10 mouse cellular contexts compared by ENCODE assay signal in the genomic region with DNA sequence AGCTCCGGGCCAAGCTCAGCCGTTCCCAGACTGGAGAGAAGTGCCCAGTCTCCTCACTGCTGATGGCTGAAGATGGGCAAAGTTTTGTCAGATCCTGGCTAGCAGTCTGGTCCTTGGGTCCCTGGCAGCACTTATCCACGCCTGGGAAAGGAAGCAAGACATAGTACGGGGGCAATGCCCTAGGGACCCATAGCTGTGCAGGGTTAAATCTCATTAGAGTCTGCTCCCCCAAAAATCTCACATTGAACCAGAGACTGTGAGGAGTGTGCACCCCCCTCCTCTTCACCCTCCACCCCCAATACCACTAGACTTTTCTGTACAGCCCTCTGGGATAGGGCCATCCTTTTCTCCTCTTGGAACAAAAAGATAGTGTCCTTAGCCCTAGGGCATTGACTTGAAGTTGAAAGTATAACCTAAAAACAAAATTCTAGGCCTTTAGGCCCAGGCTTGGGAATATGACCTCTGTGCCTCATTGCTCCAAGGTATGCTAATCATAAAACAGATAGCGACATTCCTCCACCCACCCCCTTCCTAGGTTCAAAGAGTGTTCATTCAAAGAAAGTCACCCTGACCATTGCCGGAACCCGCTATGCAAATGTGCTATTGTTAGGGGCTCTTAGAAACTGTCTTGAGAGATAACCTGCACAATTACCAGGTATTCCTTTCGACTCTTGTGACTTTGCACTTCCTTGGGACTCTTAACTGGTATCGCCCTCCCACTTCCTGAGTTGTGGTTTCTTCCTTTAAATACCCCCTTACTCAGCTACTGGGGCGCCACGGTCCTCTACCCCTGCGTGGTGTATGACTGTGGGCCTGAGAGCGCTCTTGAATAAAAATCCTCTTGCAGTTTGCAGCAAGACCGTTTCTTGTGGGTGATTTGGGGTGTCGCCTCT. TPM values are rescaled to one million over a fixed set of nuclear protein-coding genes. Genes with fewer than 3 reads are reported as not detected.
DNase-seq lines count a peak whose midpoint lies in the region; ATAC-seq lines count a peak whose summit lies in the region.
"Not testable (repeated sequence)": the region's sequence is repeated elsewhere in the genome, so short reads cannot be mapped to it uniquely, and the experiment has no call there.
"Had no signal": no experiment of that assay in that cellular context is flagged by ENCODE, and none has a peak within 500 bp of the region (broad histone marks: within the 10 kb centered on the region; RNA-seq: fewer than 3 reads in every experiment).

No protein-coding gene starts in this region.

- H3K27me3 ChIP-seq in forebrain, embryonic 13.5 days; heart, embryonic 15.5 days; intestine, embryonic 15.5 days (replicated peaks); limb, embryonic 11.5 days (ENCODE audit: control insufficient read depth, insufficient read depth, low read length); lung, embryonic 16.5 days (ENCODE audit: control insufficient read depth, insufficient read depth, low read depth, low read length); neural tube, embryonic 11.5 days (ENCODE audit: control insufficient read depth, insufficient read depth, low read length): not testable (repeated sequence)

- peak overlapping the region; percentile 66 for H3K9ac ChIP-seq in forebrain, embryonic 13.5 days
- H3K9ac ChIP-seq in heart, embryonic 15.5 days: peak overlapping the region; percentile 51
- H3K9ac ChIP-seq in intestine, embryonic 15.5 days: peak overlapping the region; percentile 46; the same call in 1 of the 2 replicates
- H3K9ac ChIP-seq in limb, embryonic 11.5 days (ENCODE audit: low read length); lung, embryonic 16.5 days (ENCODE audit: low read length): not testable (repeated sequence)
- peak overlapping the region; percentile 65 for H3K9ac ChIP-seq in neural tube, embryonic 11.5 days (ENCODE audit: low read length)

- H3K4me1 ChIP-seq in forebrain, embryonic 13.5 days: peaks cover 15% of the 10 kb centered on the region
- H3K4me1 ChIP-seq in heart, embryonic 15.5 days (replicated peaks); limb, embryonic 11.5 days (ENCODE audit: control insufficient read depth, insufficient read depth, low read length); lung, embryonic 16.5 days (replicated peaks; ENCODE audit: control insufficient read depth, insufficient read depth, low read length); neural tube, embryonic 11.5 days (ENCODE audit: control insufficient read depth, insufficient read depth, low read length): not testable (repeated sequence)
- peaks cover 13% of the 10 kb centered on the region for H3K4me1 ChIP-seq in intestine, embryonic 15.5 days (replicated peaks)

- 0 out of 2 replicates have a peak overlapping the region, but pooled peaks have one; percentile 31 for H3K27ac ChIP-seq in forebrain, embryonic 13.5 days
- not testable (repeated sequence) for H3K27ac ChIP-seq in heart, embryonic 15.5 days; intestine, embryonic 15.5 days; limb, embryonic 11.5 days (replicated peaks; ENCODE audit: low read depth, low read length); lung, embryonic 16.5 days (ENCODE audit: low read length); neural tube, embryonic 11.5 days (ENCODE audit: low read depth, low read length)

- H3K4me2 ChIP-seq in forebrain, embryonic 13.5 days: peak overlapping the region; percentile 86
- H3K4me2 ChIP-seq in heart, embryonic 15.5 days: peak overlapping the region; percentile 90
- peak overlapping the region; percentile 90 for H3K4me2 ChIP-seq in intestine, embryonic 15.5 days (replicated peaks)
- peak overlapping the region; percentile 70; the same call in 1 of the 2 replicates for H3K4me2 ChIP-seq in limb, embryonic 11.5 days (ENCODE audit: low read depth, severe bottlenecking)
- peak overlapping the region; percentile 90; the same call in 1 of the 2 replicates for H3K4me2 ChIP-seq in lung, embryonic 16.5 days (ENCODE audit: low read depth, low read length)
- peak overlapping the region; percentile 82 for H3K4me2 ChIP-seq in neural tube, embryonic 11.5 days (ENCODE audit: low read depth)

- peak; percentile 17 for DNase-seq in cerebellum, adult 9-10 months
- not testable (repeated sequence) for DNase-seq in limb, embryonic 11.5 days (ENCODE audit: low spot score); neural tube, embryonic 11.5 days (ENCODE audit: low spot score)

- WGBS in forebrain, embryonic 13.5 days: 75% methylated on average over 15 of the region's 15 CpGs
- WGBS in heart, embryonic 15.5 days: 81% methylated on average over 15 of the region's 15 CpGs
- 86% methylated on average over 15 of the region's 15 CpGs for WGBS in intestine, embryonic 15.5 days
- WGBS in limb, embryonic 11.5 days: 76% methylated on average over 15 of the region's 15 CpGs
- 83% methylated on average over 15 of the region's 15 CpGs for WGBS in lung, embryonic 16.5 days
- 78% methylated on average over 15 of the region's 15 CpGs for WGBS in neural tube, embryonic 11.5 days

- not testable (repeated sequence) for H3K9me3 ChIP-seq in forebrain, embryonic 13.5 days (replicated peaks); heart, embryonic 15.5 days (replicated peaks); intestine, embryonic 15.5 days; limb, embryonic 11.5 days (ENCODE audit: control insufficient read depth, low read length); lung, embryonic 16.5 days (ENCODE audit: control insufficient read depth, low read length); neural tube, embryonic 11.5 days (ENCODE audit: control insufficient read depth, low read length)

- not testable (repeated sequence) for H3K36me3 ChIP-seq in forebrain, embryonic 13.5 days (ENCODE audit: poor library complexity, severe bottlenecking); heart, embryonic 15.5 days; intestine, embryonic 15.5 days; limb, embryonic 11.5 days (ENCODE audit: control insufficient read depth, insufficient read depth, low read length); lung, embryonic 16.5 days (ENCODE audit: control insufficient read depth, insufficient read depth, low read length); neural tube, embryonic 11.5 days (ENCODE audit: control insufficient read depth, insufficient read depth, low read length)

- not testable (repeated sequence) for ATAC-seq in forebrain, embryonic 13.5 days; heart, embryonic 15.5 days (replicated peaks; ENCODE audit: insufficient number of reproducible peaks, insufficient read depth, low FRiP score, low read depth); intestine, embryonic 15.5 days; limb, embryonic 11.5 days (ENCODE audit: insufficient number of reproducible peaks, low FRiP score, low TSS enrichment, low read depth); lung, embryonic 16.5 days (ENCODE audit: low read depth)
- ATAC-seq in neural tube, embryonic 11.5 days (ENCODE audit: insufficient read depth, low FRiP score, low TSS enrichment): 0 out of 2 replicates have a peak, but pooled peaks have one; percentile 18

- peak overlapping the region; percentile 46 for H3K4me3 ChIP-seq in forebrain, embryonic 13.5 days
- peak overlapping the region; percentile 51 for H3K4me3 ChIP-seq in heart, embryonic 15.5 days
- H3K4me3 ChIP-seq in intestine, embryonic 15.5 days (replicated peaks): peak overlapping the region; percentile 37
- peak overlapping the region; percentile 33; the same call in 1 of the 2 replicates for H3K4me3 ChIP-seq in limb, embryonic 11.5 days (ENCODE audit: low read depth, low read length)
- peak overlapping the region; percentile 53; the same call in 1 of the 2 replicates for H3K4me3 ChIP-seq in lung, embryonic 16.5 days (ENCODE audit: low read length)
- peak overlapping the region; percentile 38; the same call in 1 of the 2 replicates for H3K4me3 ChIP-seq in neural tube, embryonic 11.5 days (ENCODE audit: low read depth, low read length)

RNA-seq across cellular contexts. Expression of gene Fam25c, which starts 9.3 kb away (rescaled TPM):
- not detected in 2 replicates for polyA plus RNA-seq in forebrain, embryonic 13.5 days (2015; fragmentation: Nextera tagmentation; extraction: Ambion mirVana)
- polyA plus RNA-seq in heart, embryonic 15.5 days (2015; fragmentation: Nextera tagmentation; extraction: Ambion mirVana): not detected in 2 replicates
- polyA plus RNA-seq in intestine, embryonic 15.5 days (2015; fragmentation: Nextera tagmentation; extraction: Ambion mirVana): not detected in 2 replicates
- not detected in 2 replicates for polyA plus RNA-seq in limb, embryonic 11.5 days (2014; fragmentation: Nextera tagmentation; extraction: Ambion mirVana)
- polyA plus RNA-seq in lung, embryonic 16.5 days (2015; fragmentation: Nextera tagmentation; extraction: Ambion mirVana): 1.0 TPM in 1 of 2 replicates, not detected in the other
- not detected in 2 replicates for polyA plus RNA-seq in neural tube, embryonic 11.5 days (2014; fragmentation: Nextera tagmentation; extraction: Ambion mirVana)
- polyA plus RNA-seq: activated CD4-positive, CD25-positive, alpha-beta regulatory T cell, adult 4 months; inflammation-experienced regulatory T-cells, adult 6 months; spleen, adult 2 months had no signal

RNA-seq across cellular contexts. Expression of gene Sncg, which starts 10.1 kb away (rescaled TPM):
- 3.8 and 4.5 TPM in 2 replicates for polyA plus RNA-seq in forebrain, embryonic 13.5 days (2015; fragmentation: Nextera tagmentation; extraction: Ambion mirVana)
- polyA plus RNA-seq in heart, embryonic 15.5 days (2015; fragmentation: Nextera tagmentation; extraction: Ambion mirVana): 1.7 and 9.5 TPM in 2 replicates
- 37.4 and 38.2 TPM in 2 replicates for polyA plus RNA-seq in intestine, embryonic 15.5 days (2015; fragmentation: Nextera tagmentation; extraction: Ambion mirVana)
- polyA plus RNA-seq in limb, embryonic 11.5 days (2014; fragmentation: Nextera tagmentation; extraction: Ambion mirVana): 3.1 and 3.5 TPM in 2 replicates
- 6.8 and 8.0 TPM in 2 replicates for polyA plus RNA-seq in lung, embryonic 16.5 days (2015; fragmentation: Nextera tagmentation; extraction: Ambion mirVana)
- polyA plus RNA-seq in neural tube, embryonic 11.5 days (2014; fragmentation: Nextera tagmentation; extraction: Ambion mirVana): 269 and 295 TPM in 2 replicates
- polyA plus RNA-seq: activated CD4-positive, CD25-positive, alpha-beta regulatory T cell, adult 4 months; inflammation-experienced regulatory T-cells, adult 6 months had no signal

RNA-seq across cellular contexts. Expression of gene Mmrn2, which starts 10.8 kb away (rescaled TPM):
- polyA plus RNA-seq in forebrain, embryonic 13.5 days (2015; fragmentation: Nextera tagmentation; extraction: Ambion mirVana): 5.1 and 5.3 TPM in 2 replicates
- 26.0 and 29.7 TPM in 2 replicates for polyA plus RNA-seq in heart, embryonic 15.5 days (2015; fragmentation: Nextera tagmentation; extraction: Ambion mirVana)
- 7.9 and 9.0 TPM in 2 replicates for polyA plus RNA-seq in intestine, embryonic 15.5 days (2015; fragmentation: Nextera tagmentation; extraction: Ambion mirVana)
- 5.8 and 6.3 TPM in 2 replicates for polyA plus RNA-seq in limb, embryonic 11.5 days (2014; fragmentation: Nextera tagmentation; extraction: Ambion mirVana)
- 14.8 and 15.6 TPM in 2 replicates for polyA plus RNA-seq in lung, embryonic 16.5 days (2015; fragmentation: Nextera tagmentation; extraction: Ambion mirVana)
- polyA plus RNA-seq in neural tube, embryonic 11.5 days (2014; fragmentation: Nextera tagmentation; extraction: Ambion mirVana): 7.3 and 8.3 TPM in 2 replicates
- polyA plus RNA-seq: activated CD4-positive, CD25-positive, alpha-beta regulatory T cell, adult 4 months had no signal

RNA-seq across cellular contexts. Expression of gene Glud1, which starts 54.0 kb away (rescaled TPM):
- polyA plus RNA-seq in forebrain, embryonic 13.5 days (2015; fragmentation: Nextera tagmentation; extraction: Ambion mirVana): 68.7 and 73.5 TPM in 2 replicates
- polyA plus RNA-seq in heart, embryonic 15.5 days (2015; fragmentation: Nextera tagmentation; extraction: Ambion mirVana): 55.9 and 60.3 TPM in 2 replicates
- 90.1 and 91.9 TPM in 2 replicates for polyA plus RNA-seq in intestine, embryonic 15.5 days (2015; fragmentation: Nextera tagmentation; extraction: Ambion mirVana)
- 76.3 and 83.7 TPM in 2 replicates for polyA plus RNA-seq in limb, embryonic 11.5 days (2014; fragmentation: Nextera tagmentation; extraction: Ambion mirVana)
- 53.7 and 56.7 TPM in 2 replicates for polyA plus RNA-seq in lung, embryonic 16.5 days (2015; fragmentation: Nextera tagmentation; extraction: Ambion mirVana)
- polyA plus RNA-seq in neural tube, embryonic 11.5 days (2014; fragmentation: Nextera tagmentation; extraction: Ambion mirVana): 96.0 and 97.3 TPM in 2 replicates

RNA-seq across cellular contexts. Expression of gene Shld2, which starts 54.2 kb away (rescaled TPM):
- 9.9 and 10.2 TPM in 2 replicates for polyA plus RNA-seq in forebrain, embryonic 13.5 days (2015; fragmentation: Nextera tagmentation; extraction: Ambion mirVana)
- 8.0 and 8.6 TPM in 2 replicates for polyA plus RNA-seq in heart, embryonic 15.5 days (2015; fragmentation: Nextera tagmentation; extraction: Ambion mirVana)
- polyA plus RNA-seq in intestine, embryonic 15.5 days (2015; fragmentation: Nextera tagmentation; extraction: Ambion mirVana): 6.7 and 7.0 TPM in 2 replicates
- 11.7 and 12.7 TPM in 2 replicates for polyA plus RNA-seq in limb, embryonic 11.5 days (2014; fragmentation: Nextera tagmentation; extraction: Ambion mirVana)
- 9.9 and 10.1 TPM in 2 replicates for polyA plus RNA-seq in lung, embryonic 16.5 days (2015; fragmentation: Nextera tagmentation; extraction: Ambion mirVana)
- polyA plus RNA-seq in neural tube, embryonic 11.5 days (2014; fragmentation: Nextera tagmentation; extraction: Ambion mirVana): 7.7 and 8.8 TPM in 2 replicates
